Mouse (Mus musculus) intestine, embryonic 16.5 days (tissue): ENCODE results near the gene Cipc. TPM values are rescaled to one million over a fixed set of nuclear protein-coding genes. Genes with fewer than 3 reads are reported as not detected.

Source experiments
- ATAC-seq: fragments of 200-750 bp; cut with Nextera tagmentation; 2 replicates; pipeline ENCODE4 v1.8.0; 2017; ENCODE audit warnings: moderate TSS enrichment, moderate library complexity
- H3K27ac ChIP-seq: fragments of 300-500 bp; sonication (generic); 2 replicates; pipeline ENCODE4 v1.5.1; 2014; ENCODE audit warnings: mild to moderate bottlenecking, low read length
- H3K27me3 ChIP-seq: fragments of 300-500 bp; sonication (generic); replicated peaks from 2 replicates; pipeline ENCODE4 v1.6.1; 2014; ENCODE audit warnings: low read length, control low read depth, mixed read lengths; ENCODE audit not compliant: control insufficient read depth, insufficient read depth
- H3K36me3 ChIP-seq: fragments of 300-500 bp; sonication (generic); 2 replicates; pipeline ENCODE4 v1.6.1; 2014; ENCODE audit warnings: low read length, control low read depth; ENCODE audit not compliant: control insufficient read depth, insufficient read depth
- H3K4me1 ChIP-seq: fragments of 300-500 bp; sonication (generic); 2 replicates; pipeline ENCODE4 v1.6.1; 2014; ENCODE audit warnings: low read length, control low read depth, mixed read lengths; ENCODE audit not compliant: control insufficient read depth, insufficient read depth
- H3K4me2 ChIP-seq: fragments of 300-500 bp; sonication (generic); 2 replicates; pipeline ENCODE4 v1.6.1; 2014; ENCODE audit warnings: low read depth, low read length, control low read depth
- H3K4me3 ChIP-seq: fragments of 300-500 bp; sonication (generic); 2 replicates; pipeline ENCODE4 v1.5.1; 2014; ENCODE audit warnings: mild to moderate bottlenecking, low read length
- H3K9ac ChIP-seq: fragments of 300-500 bp; sonication (generic); 2 replicates; pipeline ENCODE4 v1.6.1; 2014; ENCODE audit warnings: low read depth, low read length
- H3K9me3 ChIP-seq: fragments of 300-500 bp; sonication (generic); 2 replicates; pipeline ENCODE4 v1.6.1; 2016; ENCODE audit warnings: low read length, control low read depth; ENCODE audit not compliant: control insufficient read depth
- WGBS: fragments of 180-500 bp; shearing (Covaris S2); extraction: QIAGEN DNeasy Blood & Tissue Kit; methylation state at CpG from one replicate; pipeline ENCODE4 v1.1.7; 2014; 5-methylcytosine and 5-hydroxymethylcytosine counted together
- polyA plus RNA-seq: library from polyadenylated mRNA; unstranded; fragments of >200 nt; fragmentation: Nextera tagmentation; extraction: Ambion mirVana; gene quantifications from 2 replicates; pipeline ENCODE4 v1.2.1, GENCODE M21; 2015

Cipc gene
- polyA plus RNA-seq, result 7.9 and 9.5 TPM in 2 replicates

GRCm38 (mm10) chr12:86946862-86947574, at the start of gene Cipc:
Gene Cipc (plus strand): TSS chr12:86947043.
- H3K9ac ChIP-seq, result peak within 1 kb of the TSS; percentile 92
- peak within 1 kb of the TSS; percentile 74 for H3K4me3 ChIP-seq
- H3K9me3 ChIP-seq, result no peaks in the 10 kb centered on the region
- peak within 1 kb of the TSS; percentile 92 for H3K4me2 ChIP-seq
- ATAC-seq, result peak; percentile 99
- peak within 1 kb of the TSS; percentile 99 for H3K27ac ChIP-seq
- H3K4me1 ChIP-seq, result peaks cover 18% of the 10 kb centered on the region
- no peaks in the 10 kb centered on the region for H3K36me3 ChIP-seq
- under 1% methylated on average over 64 of the region's 64 CpGs for WGBS
- H3K27me3 ChIP-seq, result no peaks in the 10 kb centered on the region

DNA sequence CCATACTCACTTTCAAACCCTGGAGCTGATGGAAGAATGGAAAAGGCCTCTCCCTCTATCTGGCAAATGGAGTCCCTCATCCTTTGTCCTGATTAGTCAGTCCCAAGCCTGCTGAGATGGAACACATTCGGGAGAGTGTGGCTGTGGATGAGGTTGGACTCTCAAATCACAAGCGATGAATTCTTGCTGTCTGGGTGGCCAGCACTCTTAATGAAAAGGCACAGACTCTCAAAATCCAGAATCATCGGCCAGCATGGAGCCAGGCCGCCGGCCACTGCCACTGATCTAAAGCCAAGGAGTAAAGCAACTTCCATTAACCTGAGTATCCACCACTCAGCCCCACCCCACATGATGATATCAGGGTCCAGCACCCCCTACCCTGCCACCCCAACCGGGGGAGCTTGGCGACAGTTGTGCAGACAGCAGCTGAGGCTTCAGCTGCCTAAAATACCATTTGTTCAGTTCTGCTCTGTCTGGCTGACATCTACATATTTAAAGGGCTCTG, 49.0 kb upstream of the Cipc start:
- Histone ChIP-seq H3K27ac (peak overlapping the region; percentile 99), H3K4me1 (peaks cover 58% of the 10 kb centered on the region), H3K4me3 (no peak overlapping the region), H3K36me3 (no peaks in the 10 kb centered on the region), H3K9me3 (no peaks in the 10 kb centered on the region), H3K27me3 (no peaks in the 10 kb centered on the region), H3K4me2 (no peak overlapping the region), H3K9ac (peak overlapping the region; percentile 43; the same call in 1 of the 2 replicates)
- WGBS, result 58% methylated on average over 7 of the region's 7 CpGs
- ATAC-seq, result no peak

DNA sequence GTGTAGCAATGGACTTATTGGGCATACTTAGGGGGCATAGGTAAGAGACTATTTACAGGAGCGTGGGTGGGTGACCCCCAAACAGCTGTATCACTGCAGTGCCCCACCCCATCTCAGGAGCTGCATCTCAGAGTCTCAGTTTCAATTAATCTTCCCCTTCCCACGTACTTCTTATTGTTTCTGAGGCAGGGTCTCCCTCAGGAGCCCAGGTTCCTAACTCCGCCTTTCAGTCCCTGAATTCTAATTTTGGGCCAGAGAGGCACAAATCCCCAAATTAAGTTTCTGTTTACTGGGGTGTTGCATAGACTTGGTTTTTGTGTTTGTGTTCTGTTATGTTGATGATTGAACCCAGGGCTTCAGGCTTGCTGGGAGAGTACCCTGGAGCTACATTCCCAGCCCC, 48.4 kb upstream of the Cipc start:
- no peaks in the 10 kb centered on the region for H3K36me3 ChIP-seq
- H3K27me3 ChIP-seq, result no peaks in the 10 kb centered on the region
- H3K4me2 ChIP-seq, result no peak overlapping the region
- H3K4me3 ChIP-seq, result no peak overlapping the region
- 73% methylated on average over 3 of the region's 3 CpGs for WGBS
- peaks cover 52% of the 10 kb centered on the region for H3K4me1 ChIP-seq
- no peaks in the 10 kb centered on the region for H3K9me3 ChIP-seq
- ATAC-seq, result no peak
- peak overlapping the region; percentile 43; the same call in 1 of the 2 replicates for H3K9ac ChIP-seq
- peak overlapping the region; percentile 99; the same call in 1 of the 2 replicates for H3K27ac ChIP-seq

- H3K9me3 ChIP-seq, result no peaks in the 10 kb centered on the region
- no peak for ATAC-seq
- peaks cover 53% of the 10 kb centered on the region for H3K4me1 ChIP-seq
- H3K4me2 ChIP-seq, result no peak overlapping the region; the same call in 1 of the 2 replicates
- no peaks in the 10 kb centered on the region for H3K27me3 ChIP-seq
- no peak overlapping the region for H3K4me3 ChIP-seq
- peak overlapping the region; percentile 84 for H3K27ac ChIP-seq
- no peaks in the 10 kb centered on the region for H3K36me3 ChIP-seq
- 44% methylated on average over 11 of the region's 11 CpGs for WGBS
- peak overlapping the region; percentile 46 for H3K9ac ChIP-seq
These were observed 47.2 kb upstream of the Cipc start for GRCm38 (mm10) chr12:86899461-86900179.

DNA sequence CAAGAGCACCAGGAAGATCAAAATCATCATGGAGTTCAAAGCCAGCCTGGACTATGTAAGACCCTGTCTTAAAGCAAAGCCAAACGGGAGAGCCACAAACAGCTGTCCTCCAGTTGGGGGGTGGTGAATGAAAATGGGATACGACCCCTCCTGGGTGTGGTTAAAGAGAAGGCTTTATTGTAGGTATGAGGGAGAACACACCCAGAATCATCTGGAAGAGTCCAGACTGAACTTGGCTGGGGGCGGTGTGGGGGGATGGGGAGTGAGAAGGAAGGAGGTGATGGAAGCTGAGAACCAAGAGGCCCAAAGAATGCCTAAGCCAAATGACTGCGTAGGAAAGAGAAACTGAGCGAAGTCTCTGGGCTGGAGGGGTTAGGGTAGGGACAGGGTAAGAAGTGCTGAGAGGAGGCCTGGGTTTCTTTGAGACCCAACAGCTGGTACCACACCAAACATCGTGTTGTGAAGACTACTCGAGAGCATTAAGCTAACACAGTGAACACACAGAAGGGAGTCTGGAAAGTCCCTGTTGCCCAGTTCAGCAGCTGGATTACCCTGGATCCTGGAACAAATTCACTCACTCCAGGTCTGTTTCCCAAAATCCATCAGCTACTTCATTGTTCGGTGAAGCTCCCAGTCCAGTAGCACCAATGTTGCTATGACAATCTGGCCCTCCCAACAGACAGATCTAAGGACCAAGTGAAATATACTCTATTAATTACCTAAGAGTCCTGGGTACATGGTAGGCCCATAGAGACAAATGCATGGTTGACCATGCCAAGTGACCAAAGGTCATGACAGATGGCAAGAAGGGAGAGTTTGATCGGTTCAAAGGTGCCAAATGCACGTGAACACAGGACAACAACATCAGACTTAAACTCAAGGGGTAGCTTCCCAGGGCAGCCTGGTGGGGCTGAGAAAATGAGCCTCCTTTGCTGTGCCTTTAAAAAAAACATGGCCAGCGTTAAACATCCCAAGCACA, 42.7 kb upstream of the Cipc start:
- no peak overlapping the region for H3K4me3 ChIP-seq
- no peak overlapping the region for H3K9ac ChIP-seq
- WGBS, result 76% methylated on average over 11 of the region's 11 CpGs
- no peak overlapping the region for H3K27ac ChIP-seq
- no peak for ATAC-seq
- no peak overlapping the region for H3K4me2 ChIP-seq
- H3K36me3 ChIP-seq, result no peaks in the 10 kb centered on the region
- peaks cover 20% of the 10 kb centered on the region for H3K4me1 ChIP-seq
- no peaks in the 10 kb centered on the region for H3K27me3 ChIP-seq
- no peaks in the 10 kb centered on the region for H3K9me3 ChIP-seq

DNA sequence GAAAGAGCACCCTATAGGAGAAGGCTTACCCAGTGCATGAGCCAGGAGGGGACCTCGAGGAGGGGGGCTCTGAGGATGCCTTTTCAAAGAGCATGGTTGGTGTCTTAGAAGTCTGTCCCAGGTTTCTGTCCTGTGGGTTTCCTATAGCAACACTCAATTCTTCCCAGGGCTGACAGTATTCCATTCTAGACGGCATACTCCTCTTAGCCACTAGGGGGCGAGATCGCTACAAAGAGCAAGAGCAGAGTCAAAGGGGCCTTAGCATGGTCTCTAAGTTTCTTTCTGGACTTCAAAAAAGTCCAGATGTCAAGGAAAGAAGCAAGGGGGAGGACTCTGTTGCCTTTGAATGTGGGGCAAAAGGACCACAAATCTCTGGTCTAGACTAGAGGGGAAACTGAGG, 41.6 kb upstream of the Cipc start:
- Histone ChIP-seq H3K4me1 (peaks cover 14% of the 10 kb centered on the region; the same call in 1 of the 2 replicates), H3K36me3 (no peaks in the 10 kb centered on the region), H3K9ac (no peak overlapping the region), H3K27ac (no peak overlapping the region), H3K27me3 (no peaks in the 10 kb centered on the region), H3K4me3 (no peak overlapping the region), H3K9me3 (no peaks in the 10 kb centered on the region), H3K4me2 (no peak overlapping the region)
- ATAC-seq, result no peak
- WGBS, result 10% methylated on average over 4 of the region's 4 CpGs

- Histone ChIP-seq H3K4me2 (no peak overlapping the region), H3K27ac (no peak overlapping the region), H3K9me3 (no peaks in the 10 kb centered on the region), H3K9ac (no peak overlapping the region), H3K4me1 (0 out of 2 replicates have a peak, but pooled peaks cover 7% of the 10 kb centered on the region), H3K36me3 (no peaks in the 10 kb centered on the region), H3K27me3 (no peaks in the 10 kb centered on the region), H3K4me3 (no peak overlapping the region)
- ATAC-seq, result peak; percentile 29; the same call in 1 of the 2 replicates
- WGBS, result 70% methylated on average over 7 of the region's 7 CpGs
These were observed 41.0 kb upstream of the Cipc start for GRCm38 (mm10) chr12:86905876-86906275.

- no peak overlapping the region for H3K4me2 ChIP-seq
- H3K36me3 ChIP-seq, result no peaks in the 10 kb centered on the region
- 2% methylated on average over 15 of the region's 15 CpGs for whole genome bisulfite sequencing
- H3K9me3 ChIP-seq, result no peaks in the 10 kb centered on the region
- no peak overlapping the region for H3K4me3 ChIP-seq
- 0 out of 2 replicates have a peak, but pooled peaks cover 5% of the 10 kb centered on the region for H3K4me1 ChIP-seq
- no peaks in the 10 kb centered on the region for H3K27me3 ChIP-seq
- no peak overlapping the region for H3K9ac ChIP-seq
- no peak overlapping the region for H3K27ac ChIP-seq
- ATAC-seq, result peak; percentile 68
These were observed 40.4 kb upstream of the Cipc start for GRCm38 (mm10) chr12:86906395-86906794.
